ENCODE assay signal across 8 mouse cellular contexts in genomic region chr4:102656494-102657036, GRCm38 (mm10).
DNase-seq lines count a peak whose midpoint lies in the region; ATAC-seq and TF ChIP-seq lines count a peak whose summit lies in the region.

No protein-coding gene starts in this region.

- TF ChIP-seq POLR2A in spleen, adult 2 months (IDR thresholded peaks at IDR 0.05; ENCODE audit: low read depth, low read length) = no peak
- TF ChIP-seq POLR2A in brain, embryonic 14.5 days (IDR thresholded peaks at IDR 0.05; ENCODE audit: borderline replicate concordance, extremely low read depth, insufficient read depth, insufficient read length, poor library complexity, severe bottlenecking) = no peak
- no peak for TF ChIP-seq POLR2A in limb, embryonic 14.5 days (IDR thresholded peaks at IDR 0.05; ENCODE audit: borderline replicate concordance, extremely low read depth, insufficient read depth, insufficient read length)

- no peaks in the 10 kb centered on the region for H3K4me1 ChIP-seq in spleen, adult 2 months (ENCODE audit: control insufficient read depth, insufficient read depth, insufficient read length)
- H3K4me1 ChIP-seq in forebrain, embryonic 13.5 days = no peaks in the 10 kb centered on the region
- no peaks in the 10 kb centered on the region for H3K4me1 ChIP-seq in limb, embryonic 14.5 days (ENCODE audit: control insufficient read depth, insufficient read depth, low read length)
- H3K4me1 ChIP-seq in neural tube, embryonic 11.5 days (ENCODE audit: control insufficient read depth, insufficient read depth, low read length) = no peaks in the 10 kb centered on the region

- H3K9ac ChIP-seq in forebrain, embryonic 13.5 days = no peak overlapping the region
- H3K9ac ChIP-seq in limb, embryonic 14.5 days (ENCODE audit: low read depth, low read length, severe bottlenecking) = no peak overlapping the region
- no peak overlapping the region for H3K9ac ChIP-seq in neural tube, embryonic 11.5 days (ENCODE audit: low read length)

- H3K27me3 ChIP-seq in spleen, adult 2 months (ENCODE audit: control insufficient read depth, insufficient read depth, low read length) = no peaks in the 10 kb centered on the region
- no peaks in the 10 kb centered on the region for H3K27me3 ChIP-seq in forebrain, embryonic 13.5 days
- no peaks in the 10 kb centered on the region for H3K27me3 ChIP-seq in limb, embryonic 14.5 days (ENCODE audit: control insufficient read depth, insufficient read depth, low read length)
- H3K27me3 ChIP-seq in neural tube, embryonic 11.5 days (ENCODE audit: control insufficient read depth, insufficient read depth, low read length) = no peaks in the 10 kb centered on the region

- ATAC-seq in forebrain, embryonic 13.5 days = peak; percentile 77
- peak; percentile 62; the same call in 1 of the 2 replicates for ATAC-seq in limb, embryonic 14.5 days (ENCODE audit: low FRiP score, low read depth)
- ATAC-seq in neural tube, embryonic 11.5 days (ENCODE audit: insufficient read depth, low FRiP score, low TSS enrichment) = peak; percentile 71; the same call in 1 of the 2 replicates

- no peaks in the 10 kb centered on the region for H3K9me3 ChIP-seq in forebrain, embryonic 13.5 days (replicated peaks)
- H3K9me3 ChIP-seq in limb, embryonic 14.5 days (ENCODE audit: control insufficient read depth, low read length) = no peaks in the 10 kb centered on the region
- H3K9me3 ChIP-seq in neural tube, embryonic 11.5 days (ENCODE audit: control insufficient read depth, low read length) = no peaks in the 10 kb centered on the region

- 0% methylated on average over 3 of the region's 3 CpGs for WGBS in spleen, adult 2 months
- 15% methylated on average over 3 of the region's 3 CpGs for WGBS in forebrain, embryonic 13.5 days
- 13% methylated on average over 3 of the region's 3 CpGs for WGBS in limb, embryonic 14.5 days
- WGBS in neural tube, embryonic 11.5 days = 20% methylated on average over 3 of the region's 3 CpGs

- no peak overlapping the region for H3K27ac ChIP-seq in spleen, adult 2 months (ENCODE audit: insufficient read depth, low read length)
- H3K27ac ChIP-seq in forebrain, embryonic 13.5 days = no peak overlapping the region
- no peak overlapping the region for H3K27ac ChIP-seq in limb, embryonic 14.5 days (replicated peaks; ENCODE audit: low read depth, low read length)
- H3K27ac ChIP-seq in neural tube, embryonic 11.5 days (ENCODE audit: low read depth, low read length) = no peak overlapping the region

- H3K4me2 ChIP-seq in forebrain, embryonic 13.5 days = no peak overlapping the region
- no peak overlapping the region for H3K4me2 ChIP-seq in limb, embryonic 14.5 days (replicated peaks; ENCODE audit: low read depth, low read length, severe bottlenecking)
- no peak overlapping the region for H3K4me2 ChIP-seq in neural tube, embryonic 11.5 days (ENCODE audit: low read depth)

- H3K4me3 ChIP-seq in spleen, adult 2 months (ENCODE audit: extremely low read depth, insufficient read depth, insufficient read length) = no peak overlapping the region
- H3K4me3 ChIP-seq in forebrain, embryonic 13.5 days = no peak overlapping the region
- H3K4me3 ChIP-seq in limb, embryonic 14.5 days (replicated peaks; ENCODE audit: low read length) = no peak overlapping the region
- no peak overlapping the region for H3K4me3 ChIP-seq in neural tube, embryonic 11.5 days (ENCODE audit: low read depth, low read length)

- peak; percentile 70; the same call in 1 of the 2 replicates for TF ChIP-seq CTCF in spleen, adult 2 months (IDR thresholded peaks at IDR 0.05; ENCODE audit: extremely low read depth, insufficient read depth, insufficient read length, insufficient replicate concordance)
- peak; percentile 73; the same call in 1 of the 2 replicates for TF ChIP-seq CTCF in brain, embryonic 14.5 days (IDR thresholded peaks at IDR 0.05; ENCODE audit: borderline replicate concordance, extremely low read depth, insufficient read depth, insufficient read length)

- DNase-seq in spleen, adult 2 months (ENCODE audit: low read depth in 1 of 2, low spot score in 2 of 2) = peak; percentile 28 to 47
- no peak for DNase-seq in spleen, adult 12 weeks (ENCODE audit: low spot score)
- DNase-seq in brain, embryonic 14.5 days (ENCODE audit: low read depth) = peak; percentile 91
- peak; percentile 28 for DNase-seq in hindlimb bud, embryonic 11.5 days (ENCODE audit: extremely low spot score, low read depth, low spot score)
- DNase-seq in limb, embryonic 14.5 days (ENCODE audit: low spot score) = peak; percentile 62
- peak; percentile 51 for DNase-seq in neural tube, embryonic 11.5 days (ENCODE audit: low spot score)
- DNase-seq in urinary bladder, postnatal 25 days (ENCODE audit: low spot score) = no peak

- H3K36me3 ChIP-seq in spleen, adult 2 months (ENCODE audit: control insufficient read depth, insufficient read depth, low read length) = no peaks in the 10 kb centered on the region
- no peaks in the 10 kb centered on the region for H3K36me3 ChIP-seq in forebrain, embryonic 13.5 days (ENCODE audit: poor library complexity, severe bottlenecking)
- no peaks in the 10 kb centered on the region for H3K36me3 ChIP-seq in limb, embryonic 14.5 days (ENCODE audit: control insufficient read depth, insufficient read depth, low read length)
- no peaks in the 10 kb centered on the region for H3K36me3 ChIP-seq in neural tube, embryonic 11.5 days (ENCODE audit: control insufficient read depth, insufficient read depth, low read length)

Comparison
In these comparisons a context has a peak if more than half of its experiments do, and no peak if none do; other contexts are left out.
1. DNase-seq: peak in spleen, adult 2 months (2 of 2), brain, embryonic 14.5 days (single experiment), hindlimb bud, embryonic 11.5 days (single experiment), limb, embryonic 14.5 days (single experiment) and neural tube, embryonic 11.5 days (single experiment); none in spleen, adult 12 weeks (single experiment) and urinary bladder, postnatal 25 days (single experiment).
2. Peak in every context shown above with its lines, with median percentiles within 50 percentile points of each other: ATAC-seq.